Mouse (Mus musculus): ENCODE data around the gene Cdkn2d. TPM values are rescaled to one million over a fixed set of nuclear protein-coding genes. Genes with fewer than 3 reads are reported as not detected.
"Not testable (repeated sequence)": the region's sequence is repeated elsewhere in the genome, so short reads cannot be mapped to it uniquely, and the experiment has no call there.

Cdkn2d gene
- polyA plus RNA-seq, 1 experiment from 2014 or later: 28.0 TPM

GRCm38 (mm10) chr9:21299014-21299413, 7.8 kb upstream of the Cdkn2d start:
- Histone ChIP-seq H3K27ac (replicated peaks) (no peak overlapping the region), H3K27me3 (ENCODE audit: control insufficient read depth, insufficient read depth, low read length) (no peaks in the 10 kb centered on the region), H3K9ac (ENCODE audit: low read length) (no peak overlapping the region), H3K9me3 (ENCODE audit: control insufficient read depth, low read length) (no peaks in the 10 kb centered on the region), H3K4me2 (replicated peaks; ENCODE audit: low read depth) (no peak overlapping the region), H3K36me3 (ENCODE audit: control insufficient read depth, insufficient read depth, low read length) (no peaks in the 10 kb centered on the region), H3K4me3 (ENCODE audit: low read depth, low read length) (no peak overlapping the region), H3K4me1 (replicated peaks; ENCODE audit: control insufficient read depth, insufficient read depth) (no peaks in the 10 kb centered on the region)
- 87% methylated on average over 10 of the region's 10 CpGs for WGBS
- TF ChIP-seq EP300 (optimal IDR thresholded peaks at IDR 0.05): no peak
- no peak for TF ChIP-seq CTCF (IDR thresholded peaks at IDR 0.05; ENCODE audit: low read depth)
- no peak for DNase-seq (ENCODE audit: low spot score)
- ATAC-seq (ENCODE audit: low FRiP score, low TSS enrichment): 0 out of 2 replicates have a peak, but pooled peaks have one; percentile 9

- Histone ChIP-seq H3K4me3 (ENCODE audit: low read depth, low read length) (no peak overlapping the region), H3K4me2 (replicated peaks; ENCODE audit: low read depth) (no peak overlapping the region), H3K9me3 (ENCODE audit: control insufficient read depth, low read length) (no peaks in the 10 kb centered on the region), H3K4me1 (replicated peaks; ENCODE audit: control insufficient read depth, insufficient read depth) (no peaks in the 10 kb centered on the region; the same call in 1 of the 2 replicates), H3K27ac (replicated peaks) (no peak overlapping the region), H3K9ac (ENCODE audit: low read length) (no peak overlapping the region), H3K27me3 (ENCODE audit: control insufficient read depth, insufficient read depth, low read length) (no peaks in the 10 kb centered on the region), H3K36me3 (ENCODE audit: control insufficient read depth, insufficient read depth, low read length) (no peaks in the 10 kb centered on the region)
- 85% methylated on average over 3 of the region's 3 CpGs for WGBS
- DNase-seq (ENCODE audit: low spot score) (no peak), ATAC-seq (ENCODE audit: low FRiP score, low TSS enrichment) (no peak)
- TF ChIP-seq CTCF (IDR thresholded peaks at IDR 0.05; ENCODE audit: low read depth): no peak
- TF ChIP-seq EP300 (optimal IDR thresholded peaks at IDR 0.05): no peak
These were observed 1.1 kb upstream of the Cdkn2d start for GRCm38 (mm10) chr9:21292271-21292670.

GRCm38 (mm10) chr9:21291868-21292267, 661 bp upstream of the Cdkn2d start:
- H3K4me1 ChIP-seq (replicated peaks; ENCODE audit: control insufficient read depth, insufficient read depth); H3K9me3 ChIP-seq (ENCODE audit: control insufficient read depth, low read length); ATAC-seq (ENCODE audit: low FRiP score, low TSS enrichment); H3K27me3 ChIP-seq (ENCODE audit: control insufficient read depth, insufficient read depth, low read length); H3K36me3 ChIP-seq (ENCODE audit: control insufficient read depth, insufficient read depth, low read length); DNase-seq (ENCODE audit: low spot score): not testable (repeated sequence)
- Histone ChIP-seq H3K4me2 (replicated peaks; ENCODE audit: low read depth) (peak overlapping the region; percentile 56), H3K4me3 (ENCODE audit: low read depth, low read length) (peak overlapping the region; percentile 69), H3K9ac (ENCODE audit: low read length) (0 out of 2 replicates have a peak overlapping the region, but pooled peaks have one; percentile 8), H3K27ac (replicated peaks) (peak overlapping the region; percentile 40; the same call in 1 of the 2 replicates)
- WGBS: 8% methylated on average over 7 of the region's 7 CpGs

- ATAC-seq (ENCODE audit: low FRiP score, low TSS enrichment) (no peak), DNase-seq (ENCODE audit: low spot score) (no peak)
- peak overlapping the region; percentile 86 for H3K27ac ChIP-seq (replicated peaks)
- peak overlapping the region; percentile 69 for H3K4me3 ChIP-seq (ENCODE audit: low read depth, low read length)
- peaks cover 6% of the 10 kb centered on the region; the same call in 1 of the 2 replicates for H3K4me1 ChIP-seq (replicated peaks; ENCODE audit: control insufficient read depth, insufficient read depth)
- no peaks in the 10 kb centered on the region for H3K9me3 ChIP-seq (ENCODE audit: control insufficient read depth, low read length)
- TF ChIP-seq CTCF (IDR thresholded peaks at IDR 0.05; ENCODE audit: low read depth) (no peak), EP300 (optimal IDR thresholded peaks at IDR 0.05) (no peak)
- no peaks in the 10 kb centered on the region for H3K27me3 ChIP-seq (ENCODE audit: control insufficient read depth, insufficient read depth, low read length)
- no peaks in the 10 kb centered on the region for H3K36me3 ChIP-seq (ENCODE audit: control insufficient read depth, insufficient read depth, low read length)
- WGBS: under 1% methylated on average over 20 of the region's 20 CpGs
- H3K9ac ChIP-seq (ENCODE audit: low read length): peak overlapping the region; percentile 77
- peak overlapping the region; percentile 80 for H3K4me2 ChIP-seq (replicated peaks; ENCODE audit: low read depth)
These were observed 618 bp downstream of the Cdkn2d start for GRCm38 (mm10) chr9:21290589-21290988.

- DNase-seq (ENCODE audit: low spot score): no peak
- Histone ChIP-seq H3K4me3 (ENCODE audit: low read depth, low read length) (no peak overlapping the region), H3K27ac (replicated peaks) (no peak overlapping the region; the same call in 1 of the 2 replicates)
These were observed 1.9 kb downstream of the Cdkn2d start for GRCm38 (mm10) chr9:21289337-21289671.

GRCm38 (mm10) chr9:21288404-21289336, 2.5 kb downstream of the Cdkn2d start:
- no peaks in the 10 kb centered on the region for H3K36me3 ChIP-seq (ENCODE audit: control insufficient read depth, insufficient read depth, low read length)

More at GRCm38 (mm10) chr9:21289337-21289671, 1.9 kb downstream of the Cdkn2d start:
- Histone ChIP-seq H3K27me3 (ENCODE audit: control insufficient read depth, insufficient read depth, low read length) (no peaks in the 10 kb centered on the region), H3K9ac (ENCODE audit: low read length) (no peak overlapping the region), H3K4me1 (replicated peaks; ENCODE audit: control insufficient read depth, insufficient read depth) (peaks cover 6% of the 10 kb centered on the region; the same call in 1 of the 2 replicates), H3K36me3 (ENCODE audit: control insufficient read depth, insufficient read depth, low read length) (no peaks in the 10 kb centered on the region), H3K9me3 (ENCODE audit: control insufficient read depth, low read length) (no peaks in the 10 kb centered on the region), H3K4me2 (replicated peaks; ENCODE audit: low read depth) (peak overlapping the region; percentile 80)
- TF ChIP-seq CTCF (IDR thresholded peaks at IDR 0.05; ENCODE audit: low read depth): no peak
- no peak for TF ChIP-seq EP300 (optimal IDR thresholded peaks at IDR 0.05)
- 79% methylated on average over 2 of the region's 2 CpGs for WGBS
- no peak for ATAC-seq (ENCODE audit: low FRiP score, low TSS enrichment)

More at GRCm38 (mm10) chr9:21288404-21289336, 2.5 kb downstream of the Cdkn2d start:
- WGBS: 73% methylated on average over 13 of the region's 13 CpGs
- H3K4me1 ChIP-seq (replicated peaks; ENCODE audit: control insufficient read depth, insufficient read depth): peaks cover 6% of the 10 kb centered on the region; the same call in 1 of the 2 replicates
- ATAC-seq (ENCODE audit: low FRiP score, low TSS enrichment): no peak
- peak overlapping the region; percentile 14; the same call in 1 of the 2 replicates for H3K9ac ChIP-seq (ENCODE audit: low read length)
- DNase-seq (ENCODE audit: low spot score): no peak
- peak overlapping the region; percentile 75 for H3K4me3 ChIP-seq (ENCODE audit: low read depth, low read length)
- peak overlapping the region; percentile 80 for H3K27ac ChIP-seq (replicated peaks)
- no peaks in the 10 kb centered on the region for H3K9me3 ChIP-seq (ENCODE audit: control insufficient read depth, low read length)
- TF ChIP-seq CTCF (IDR thresholded peaks at IDR 0.05; ENCODE audit: low read depth): no peak
- no peak for TF ChIP-seq EP300 (optimal IDR thresholded peaks at IDR 0.05)
- H3K27me3 ChIP-seq (ENCODE audit: control insufficient read depth, insufficient read depth, low read length): no peaks in the 10 kb centered on the region
- peak overlapping the region; percentile 80 for H3K4me2 ChIP-seq (replicated peaks; ENCODE audit: low read depth)
